Mouse (Mus musculus) neural tube, embryonic 15.5 days (tissue): Measurements from ENCODE around the gene Rbms3. TPM values are rescaled to one million over a fixed set of nuclear protein-coding genes. Genes with fewer than 3 reads are reported as not detected.

Source experiments
- ATAC-seq: fragments of 200-750 bp; cut with Nextera tagmentation; 2 replicates; pipeline ENCODE4 v1.8.0; 2017; ENCODE audit warnings: mild to moderate bottlenecking, moderate TSS enrichment, moderate library complexity; ENCODE audit not compliant: low FRiP score
- H3K27ac ChIP-seq: fragments of 300-500 bp; sonication (generic); replicated peaks from 2 replicates; pipeline ENCODE4 v1.5.1; 2015; ENCODE audit warnings: mild to moderate bottlenecking, inconsistent platforms
- H3K27me3 ChIP-seq: fragments of 300-500 bp; sonication (generic); replicated peaks from 2 replicates; pipeline ENCODE4 v1.6.1; 2015; ENCODE audit warnings: inconsistent platforms
- H3K36me3 ChIP-seq: fragments of 300-500 bp; sonication (generic); 2 replicates; pipeline ENCODE4 v1.6.1; 2015; ENCODE audit warnings: inconsistent platforms
- H3K4me1 ChIP-seq: fragments of 300-500 bp; sonication (generic); 2 replicates; pipeline ENCODE4 v1.6.1; 2015; ENCODE audit warnings: inconsistent platforms
- H3K4me2 ChIP-seq: fragments of 300-500 bp; sonication (generic); 2 replicates; pipeline ENCODE4 v1.6.1; 2015; ENCODE audit warnings: inconsistent platforms, mild to moderate bottlenecking, moderate library complexity
- H3K4me3 ChIP-seq: fragments of 300-500 bp; sonication (generic); replicated peaks from 2 replicates; pipeline ENCODE4 v1.5.1; 2015; ENCODE audit warnings: mild to moderate bottlenecking, inconsistent platforms
- H3K9ac ChIP-seq: fragments of 300-500 bp; sonication (generic); replicated peaks from 2 replicates; pipeline ENCODE4 v1.6.1; 2015; ENCODE audit warnings: mild to moderate bottlenecking, inconsistent platforms
- H3K9me3 ChIP-seq: fragments of 300-500 bp; sonication (generic); replicated peaks from 2 replicates; pipeline ENCODE4 v1.6.1; 2016; ENCODE audit warnings: inconsistent platforms
- WGBS: fragments of 180-500 bp; shearing (Covaris S2); methylation state at CpG from one replicate; pipeline ENCODE4 v1.1.7; 2015; ENCODE audit warnings: mixed read lengths; 5-methylcytosine and 5-hydroxymethylcytosine counted together
- polyA plus RNA-seq: library from polyadenylated mRNA; unstranded; fragments of >200 nt; fragmentation: Nextera tagmentation; extraction: Ambion mirVana; gene quantifications from 2 replicates; pipeline ENCODE4 v1.2.1, GENCODE M21; 2015

The Rbms3 gene
- polyA plus RNA-seq, 1 experiment from 2014 or later = 83.4 TPM

GRCm38 (mm10) chr9:117309809-117310208, 319.9 kb downstream of the Rbms3 start:
- no peak for ATAC-seq
- no peak overlapping the region for H3K27ac ChIP-seq

DNA sequence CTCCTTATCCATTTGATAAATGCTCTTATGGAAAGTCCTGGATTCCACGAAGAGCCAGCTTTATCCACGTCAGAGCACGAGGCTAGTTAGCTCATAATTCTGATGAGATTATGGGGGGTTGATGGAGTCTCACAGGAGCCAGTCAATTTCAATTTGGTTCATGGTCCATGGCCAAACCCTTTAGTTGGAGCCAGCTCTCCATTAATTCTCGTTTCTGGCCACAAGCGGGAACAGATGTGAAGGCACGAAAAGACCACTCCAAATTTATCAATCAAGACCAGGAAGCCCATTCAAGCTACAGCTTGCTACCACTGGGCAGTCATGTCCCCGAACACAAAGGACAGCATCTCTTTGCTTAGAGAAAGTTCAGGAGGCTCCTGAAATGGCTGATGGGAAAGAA, 330.7 kb downstream of the Rbms3 start:
- H3K4me3 ChIP-seq = no peak overlapping the region
- H3K4me1 ChIP-seq = peaks cover 8% of the 10 kb centered on the region; the same call in 1 of the 2 replicates
- no peak overlapping the region for H3K4me2 ChIP-seq
- no peaks in the 10 kb centered on the region for H3K27me3 ChIP-seq
- no peaks in the 10 kb centered on the region for H3K9me3 ChIP-seq
- H3K27ac ChIP-seq = peak overlapping the region; percentile 37; the same call in 1 of the 2 replicates
- H3K36me3 ChIP-seq = no peaks in the 10 kb centered on the region
- no peak for ATAC-seq
- 52% methylated on average over 7 of the region's 7 CpGs for WGBS
- no peak overlapping the region for H3K9ac ChIP-seq

More at GRCm38 (mm10) chr9:117309809-117310208, 319.9 kb downstream of the Rbms3 start:
- no peaks in the 10 kb centered on the region for H3K36me3 ChIP-seq
- H3K4me3 ChIP-seq = no peak overlapping the region
- H3K9me3 ChIP-seq = 0 out of 2 replicates have a peak, but pooled peaks cover 3% of the 10 kb centered on the region
- no peak overlapping the region for H3K4me2 ChIP-seq
- no peaks in the 10 kb centered on the region for H3K4me1 ChIP-seq
- H3K9ac ChIP-seq = no peak overlapping the region
- H3K27me3 ChIP-seq = no peaks in the 10 kb centered on the region

GRCm38 (mm10) chr9:117297662-117298531, 331.8 kb downstream of the Rbms3 start:
- H3K36me3 ChIP-seq = no peaks in the 10 kb centered on the region
- H3K4me2 ChIP-seq = no peak overlapping the region
- ATAC-seq = no peak
- no peak overlapping the region for H3K9ac ChIP-seq
- H3K27ac ChIP-seq = no peak overlapping the region
- 45% methylated on average over 15 of the region's 15 CpGs for WGBS
- H3K4me1 ChIP-seq = peaks cover 8% of the 10 kb centered on the region; the same call in 1 of the 2 replicates
- no peaks in the 10 kb centered on the region for H3K9me3 ChIP-seq
- H3K27me3 ChIP-seq = no peaks in the 10 kb centered on the region
- no peak overlapping the region for H3K4me3 ChIP-seq

DNA sequence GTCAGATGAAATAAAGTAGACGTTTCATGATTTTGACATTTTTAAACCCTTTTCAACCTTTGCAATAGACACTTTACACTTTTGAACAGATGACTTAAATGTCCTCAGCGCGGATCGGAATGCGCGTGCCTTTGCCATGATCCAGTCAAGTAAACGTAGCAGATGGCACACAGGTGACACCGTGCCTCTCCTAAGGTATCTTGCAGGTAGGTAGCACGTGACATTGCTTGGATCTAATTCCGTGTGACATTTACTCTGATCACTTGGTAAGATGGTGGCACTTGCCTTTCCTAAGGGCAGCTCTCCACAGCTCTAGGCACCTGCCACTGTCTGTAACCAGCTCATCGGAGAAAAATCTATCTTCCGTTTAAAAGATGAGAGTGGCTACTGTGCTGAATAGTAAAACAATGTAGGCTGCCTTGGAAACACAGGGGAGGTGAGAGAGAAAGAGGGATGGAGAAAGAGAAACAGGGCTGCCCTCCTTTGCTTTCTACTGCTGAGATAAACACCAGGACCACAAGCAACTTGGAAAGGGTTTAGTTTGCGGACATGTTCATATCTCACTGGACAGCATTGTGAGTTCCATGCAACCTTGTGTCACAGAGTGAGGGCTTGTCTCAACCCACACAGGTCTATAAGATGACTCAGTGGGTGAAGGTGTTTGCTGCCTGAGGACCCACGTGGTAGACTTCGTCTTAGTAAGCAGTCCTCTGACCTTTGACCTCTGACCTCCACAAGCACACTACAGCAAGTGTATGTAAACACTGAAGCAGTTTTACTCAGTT, 338.5 kb downstream of the Rbms3 start:
- Histone ChIP-seq H3K4me2 (no peak overlapping the region), H3K4me3 (no peak overlapping the region), H3K36me3 (no peaks in the 10 kb centered on the region), H3K27me3 (no peaks in the 10 kb centered on the region), H3K9ac (no peak overlapping the region), H3K4me1 (no peaks in the 10 kb centered on the region), H3K27ac (no peak overlapping the region), H3K9me3 (no peaks in the 10 kb centered on the region)
- no peak for ATAC-seq
- WGBS = 84% methylated on average over 15 of the region's 15 CpGs

DNA sequence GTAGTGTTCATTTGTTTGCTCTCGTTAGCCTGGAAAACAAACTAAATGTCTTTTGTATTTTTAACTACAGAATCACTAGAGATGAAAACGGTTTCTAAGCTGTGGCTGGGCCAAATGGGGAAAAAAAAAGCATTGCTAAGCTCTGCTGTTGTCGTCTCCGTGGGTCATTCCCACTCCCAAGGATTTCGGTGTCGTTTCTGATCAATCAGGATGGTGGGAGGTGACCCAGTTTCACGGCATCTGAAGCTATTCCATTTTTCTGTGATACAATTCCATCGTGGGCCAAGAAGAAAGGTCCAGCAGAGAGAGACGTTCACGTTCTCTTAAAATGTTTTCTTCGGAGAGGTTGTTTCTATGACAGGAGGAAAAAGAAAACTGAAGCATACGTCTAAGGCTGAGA, 354.9 kb downstream of the Rbms3 start:
- 82% methylated on average over 12 of the region's 12 CpGs for WGBS
- no peak overlapping the region for H3K4me2 ChIP-seq
- H3K9me3 ChIP-seq = no peaks in the 10 kb centered on the region
- no peaks in the 10 kb centered on the region for H3K27me3 ChIP-seq
- H3K4me1 ChIP-seq = no peaks in the 10 kb centered on the region
- H3K27ac ChIP-seq = no peak overlapping the region
- H3K36me3 ChIP-seq = no peaks in the 10 kb centered on the region
- ATAC-seq = no peak
- H3K9ac ChIP-seq = no peak overlapping the region
- no peak overlapping the region for H3K4me3 ChIP-seq

- H3K4me2 ChIP-seq = no peak overlapping the region
- WGBS = 86% methylated on average over 5 of the region's 5 CpGs
Measured at GRCm38 (mm10) chr9:117259614-117260013, 370.1 kb downstream of the Rbms3 start.

DNA sequence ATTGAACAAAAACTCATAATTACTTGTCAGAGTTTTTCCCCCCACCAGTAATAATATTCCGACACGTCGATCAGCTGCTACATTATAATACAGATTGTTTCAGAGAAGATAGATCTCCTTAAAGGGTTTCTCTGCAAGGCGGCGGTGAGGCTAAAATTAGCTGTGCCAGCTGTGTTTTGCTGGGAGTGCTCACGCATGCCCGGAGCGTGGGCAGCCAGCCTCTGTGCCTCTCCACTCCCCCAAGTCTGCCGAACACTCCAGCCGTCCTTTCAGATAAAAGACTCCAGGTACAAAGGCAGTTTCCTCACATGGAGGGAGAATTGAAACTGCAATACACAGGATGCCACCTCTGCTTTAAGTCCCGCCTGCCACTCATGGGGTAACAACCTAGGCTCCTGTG, 376.4 kb downstream of the Rbms3 start:
- H3K4me3 ChIP-seq = peak overlapping the region; percentile 66

More at GRCm38 (mm10) chr9:117259614-117260013, 370.1 kb downstream of the Rbms3 start:
- H3K4me3 ChIP-seq = no peak overlapping the region
- no peak for ATAC-seq
- no peak overlapping the region for H3K27ac ChIP-seq
- peaks cover 6% of the 10 kb centered on the region for H3K4me1 ChIP-seq
- H3K36me3 ChIP-seq = no peaks in the 10 kb centered on the region
- H3K9me3 ChIP-seq = no peaks in the 10 kb centered on the region
- no peaks in the 10 kb centered on the region for H3K27me3 ChIP-seq
- no peak overlapping the region for H3K9ac ChIP-seq

DNA sequence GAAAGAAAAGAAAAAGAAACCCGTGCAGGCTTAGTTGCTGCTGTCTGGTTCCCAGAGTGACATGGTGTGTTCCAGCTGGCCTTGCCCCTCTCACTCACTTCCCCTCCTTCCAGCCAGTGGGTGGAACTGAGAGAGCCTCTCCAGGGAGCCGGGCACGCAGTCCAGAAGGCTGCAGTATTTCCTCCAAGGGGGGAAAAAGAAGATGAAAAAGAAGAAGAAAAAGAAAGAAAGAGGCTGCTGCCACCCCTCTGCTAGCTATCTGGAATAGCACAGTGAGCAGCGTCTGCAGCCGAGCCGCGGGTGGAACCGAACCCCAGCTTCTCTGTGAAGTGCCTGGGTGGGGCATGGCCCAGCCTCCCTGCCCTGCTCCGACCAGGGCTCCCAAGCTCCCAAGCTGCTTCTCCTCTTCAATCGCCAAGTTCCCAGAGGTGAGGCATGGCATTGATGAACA, 377.3 kb downstream of the Rbms3 start:
- WGBS = 2% methylated on average over 10 of the region's 10 CpGs
- peak overlapping the region; percentile 66 for H3K4me3 ChIP-seq
- peak overlapping the region; percentile 77 for H3K9ac ChIP-seq
- peak overlapping the region; percentile 90 for H3K27ac ChIP-seq
- H3K4me2 ChIP-seq = peak overlapping the region; percentile 77
- no peaks in the 10 kb centered on the region for H3K36me3 ChIP-seq
- no peaks in the 10 kb centered on the region for H3K9me3 ChIP-seq
- no peaks in the 10 kb centered on the region for H3K27me3 ChIP-seq
- ATAC-seq = peak; percentile 83
- peaks cover 42% of the 10 kb centered on the region for H3K4me1 ChIP-seq

More for the DNA sequence above, 376.4 kb downstream of the Rbms3 start:
- no peaks in the 10 kb centered on the region for H3K27me3 ChIP-seq
- WGBS = 21% methylated on average over 11 of the region's 11 CpGs
- H3K9me3 ChIP-seq = no peaks in the 10 kb centered on the region
- peak overlapping the region; percentile 77 for H3K4me2 ChIP-seq
- peak overlapping the region; percentile 67 for H3K27ac ChIP-seq
- H3K4me1 ChIP-seq = peaks cover 35% of the 10 kb centered on the region
- ATAC-seq = no peak
- H3K36me3 ChIP-seq = no peaks in the 10 kb centered on the region
- H3K9ac ChIP-seq = peak overlapping the region; percentile 8; the same call in 1 of the 2 replicates

GRCm38 (mm10) chr9:117251521-117252368, 378.0 kb downstream of the Rbms3 start:
- Histone ChIP-seq H3K9ac (peak overlapping the region; percentile 77), H3K4me2 (peak overlapping the region; percentile 77), H3K27me3 (no peaks in the 10 kb centered on the region), H3K9me3 (no peaks in the 10 kb centered on the region), H3K36me3 (no peaks in the 10 kb centered on the region), H3K4me3 (peak overlapping the region; percentile 66), H3K4me1 (peaks cover 49% of the 10 kb centered on the region), H3K27ac (peak overlapping the region; percentile 90)
- WGBS = 1% methylated on average over 29 of the region's 29 CpGs
- ATAC-seq = peak; percentile 65

GRCm38 (mm10) chr9:117250831-117251165, 378.9 kb downstream of the Rbms3 start:
- no peak for ATAC-seq
- no peaks in the 10 kb centered on the region for H3K36me3 ChIP-seq
- WGBS = 12% methylated on average over 2 of the region's 2 CpGs
- H3K4me1 ChIP-seq = peaks cover 57% of the 10 kb centered on the region
- peak overlapping the region; percentile 77 for H3K4me2 ChIP-seq
- H3K9ac ChIP-seq = peak overlapping the region; percentile 77
- H3K4me3 ChIP-seq = peak overlapping the region; percentile 66
- peak overlapping the region; percentile 90 for H3K27ac ChIP-seq
- H3K27me3 ChIP-seq = no peaks in the 10 kb centered on the region
- no peaks in the 10 kb centered on the region for H3K9me3 ChIP-seq
